Mouse (Mus musculus) forebrain, postnatal 0 days (tissue): ENCODE results near the gene Pum3. TPM values are rescaled to one million over a fixed set of nuclear protein-coding genes. Genes with fewer than 3 reads are reported as not detected.
A peak's percentile ranks its signal among the peaks of the same experiment; 100 is the strongest.

Experiments used
- ATAC-seq: fragments of 200-750 bp; cut with Nextera tagmentation; 2 replicates; pipeline ENCODE4 v1.8.0; 2017; ENCODE audit warnings: mild to moderate bottlenecking, moderate library complexity
- DNase-seq: peaks from one replicate; pipeline ENCODE4 v3.0.0-alpha.2; 2015
- H3K27ac ChIP-seq: fragments of 300-500 bp; sonication (generic); 2 replicates; pipeline ENCODE4 v1.5.1; 2014; ENCODE audit warnings: low read depth, mild to moderate bottlenecking, antibody characterized with exemption, low read length, moderate library complexity, mixed read lengths
- H3K27me3 ChIP-seq: fragments of 300-500 bp; sonication (generic); 2 replicates; pipeline ENCODE4 v1.6.1; 2014; ENCODE audit warnings: mild to moderate bottlenecking, low read length, mixed read lengths; ENCODE audit not compliant: insufficient read depth
- H3K36me3 ChIP-seq: fragments of 300-500 bp; sonication (generic); 2 replicates; pipeline ENCODE4 v1.6.1; 2014; ENCODE audit warnings: mild to moderate bottlenecking, moderate library complexity; ENCODE audit not compliant: insufficient read depth
- H3K4me1 ChIP-seq: fragments of 300-500 bp; sonication (generic); 2 replicates; pipeline ENCODE4 v1.6.1; 2014; ENCODE audit warnings: antibody characterized with exemption; ENCODE audit not compliant: insufficient read depth
- H3K4me2 ChIP-seq: fragments of 300-500 bp; sonication (generic); 2 replicates; pipeline ENCODE4 v1.6.1; 2014; ENCODE audit warnings: low read depth, mild to moderate bottlenecking, moderate library complexity
- H3K4me3 ChIP-seq: fragments of 300-500 bp; sonication (generic); 2 replicates; pipeline ENCODE4 v1.5.1; 2014; ENCODE audit warnings: low read depth, low read length, mixed read lengths
- H3K9ac ChIP-seq: fragments of 300-500 bp; sonication (generic); 2 replicates; pipeline ENCODE4 v1.6.1; 2014; ENCODE audit warnings: mild to moderate bottlenecking
- H3K9me3 ChIP-seq: fragments of 300-500 bp; sonication (generic); 2 replicates; pipeline ENCODE4 v1.6.1; 2016; ENCODE audit warnings: low read length
- CTCF ChIP-seq: sonication (generic); IDR thresholded peaks from 2 replicates; pipeline ENCODE4 v1.5.1; 2016; ENCODE audit warnings: antibody characterized with exemption, control low read depth, low read depth
- WGBS: fragments of 180-500 bp; shearing (Covaris S2); extraction: QIAGEN DNeasy Blood & Tissue Kit; methylation state at CpG from one replicate; pipeline ENCODE4 v1.1.7; 2014; 5-methylcytosine and 5-hydroxymethylcytosine counted together
- polyA plus RNA-seq: library from polyadenylated mRNA; unstranded; fragments of >200 nt; fragmentation: Nextera tagmentation; extraction: Ambion mirVana; gene quantifications from 2 replicates; pipeline ENCODE4 v1.2.1, GENCODE M21; 2015
- total RNA-seq: library from RNA; depleted of rRNA; stranded (reverse); fragments of >200 nt; gene quantifications from 2 replicates; pipeline ENCODE4 v1.2.3, GENCODE M21; 2014; rRNA removed

The Pum3 gene
- total RNA-seq, result 29.4 and 36.2 TPM in 2 replicates
- polyA plus RNA-seq, result 58.8 and 59.7 TPM in 2 replicates

GRCm38 (mm10) chr19:27429745-27430251 is at the start of gene Pum3:
Gene Pum3, minus strand, starts transcription at chr19:27429825.
- Histone ChIP-seq H3K4me3 (peak within 1 kb of the TSS; percentile 95), H3K4me2 (peak within 1 kb of the TSS; percentile 86), H3K4me1 (peaks cover 17% of the 10 kb centered on the region; the same call in 1 of the 2 replicates), H3K9ac (peak within 1 kb of the TSS; percentile 81), H3K9me3 (no peaks in the 10 kb centered on the region), H3K36me3 (peaks cover 7% of the 10 kb centered on the region), H3K27ac (peak within 1 kb of the TSS; percentile 95), H3K27me3 (no peaks in the 10 kb centered on the region)
- no peak for TF ChIP-seq CTCF
- 1% methylated on average over 40 of the region's 40 CpGs for WGBS
- peak; percentile 97 for ATAC-seq
- peak; percentile 99 for DNase-seq

GRCm38 (mm10) chr19:27466691-27467090 is 37.1 kb upstream of the Pum3 start:
- Histone ChIP-seq H3K9ac (no peak overlapping the region), H3K27me3 (no peaks in the 10 kb centered on the region), H3K4me2 (no peak overlapping the region), H3K9me3 (no peaks in the 10 kb centered on the region), H3K27ac (no peak overlapping the region), H3K4me1 (no peaks in the 10 kb centered on the region), H3K4me3 (no peak overlapping the region), H3K36me3 (no peaks in the 10 kb centered on the region)
- DNase-seq, result no peak
- ATAC-seq, result no peak
- WGBS, result 84% methylated on average over 4 of the region's 4 CpGs
- TF ChIP-seq CTCF, result no peak

GRCm38 (mm10) chr19:27462656-27463055 is 33.0 kb upstream of the Pum3 start:
- Histone ChIP-seq H3K27ac (no peak overlapping the region), H3K4me1 (no peaks in the 10 kb centered on the region), H3K27me3 (no peaks in the 10 kb centered on the region), H3K4me2 (no peak overlapping the region), H3K9me3 (no peaks in the 10 kb centered on the region), H3K9ac (no peak overlapping the region), H3K4me3 (no peak overlapping the region), H3K36me3 (no peaks in the 10 kb centered on the region)
- peak; percentile 64 for TF ChIP-seq CTCF
- peak; percentile 46 for DNase-seq
- no peak for ATAC-seq
- 57% methylated on average over 4 of the region's 4 CpGs for WGBS

- WGBS, result 14% methylated on average over 4 of the region's 4 CpGs
- Histone ChIP-seq H3K27ac (no peak overlapping the region), H3K27me3 (no peaks in the 10 kb centered on the region), H3K4me2 (no peak overlapping the region), H3K9ac (no peak overlapping the region), H3K9me3 (no peaks in the 10 kb centered on the region), H3K4me3 (no peak overlapping the region), H3K36me3 (no peaks in the 10 kb centered on the region), H3K4me1 (no peaks in the 10 kb centered on the region)
- TF ChIP-seq CTCF, result peak; percentile 94
- DNase-seq (peak; percentile 86), ATAC-seq (peak; percentile 82)
Measured at GRCm38 (mm10) chr19:27450458-27450857, 20.8 kb upstream of the Pum3 start.

- peak; percentile 84 for TF ChIP-seq CTCF
- H3K4me3 ChIP-seq, result no peak overlapping the region
- no peak overlapping the region for H3K4me2 ChIP-seq
- ATAC-seq (peak; percentile 78), DNase-seq (peak; percentile 84)
- H3K27ac ChIP-seq, result no peak overlapping the region
- H3K9ac ChIP-seq, result no peak overlapping the region
- H3K4me1 ChIP-seq, result no peaks in the 10 kb centered on the region
- H3K27me3 ChIP-seq, result no peaks in the 10 kb centered on the region
- 25% methylated on average over 7 of the region's 7 CpGs for WGBS
- H3K9me3 ChIP-seq, result no peaks in the 10 kb centered on the region
- H3K36me3 ChIP-seq, result no peaks in the 10 kb centered on the region
Measured at GRCm38 (mm10) chr19:27447515-27447914, 17.9 kb upstream of the Pum3 start.

- ATAC-seq, result no peak
- Histone ChIP-seq H3K4me1 (no peaks in the 10 kb centered on the region), H3K27ac (no peak overlapping the region), H3K27me3 (no peaks in the 10 kb centered on the region), H3K4me2 (no peak overlapping the region), H3K4me3 (no peak overlapping the region), H3K9me3 (no peaks in the 10 kb centered on the region), H3K36me3 (no peaks in the 10 kb centered on the region), H3K9ac (no peak overlapping the region)
- 81% methylated on average over 5 of the region's 5 CpGs for WGBS
- TF ChIP-seq CTCF, result no peak
- DNase-seq, result no peak
Measured at GRCm38 (mm10) chr19:27441106-27441505, 11.5 kb upstream of the Pum3 start.

GRCm38 (mm10) chr19:27437982-27438652 is 8.5 kb upstream of the Pum3 start:
- Histone ChIP-seq H3K4me3 (no peak overlapping the region), H3K4me1 (no peaks in the 10 kb centered on the region), H3K9me3 (no peaks in the 10 kb centered on the region), H3K27ac (no peak overlapping the region), H3K36me3 (no peaks in the 10 kb centered on the region), H3K4me2 (no peak overlapping the region), H3K9ac (no peak overlapping the region), H3K27me3 (no peaks in the 10 kb centered on the region)
- TF ChIP-seq CTCF, result no peak
- ATAC-seq (no peak), DNase-seq (no peak)
- WGBS, result 86% methylated on average over 10 of the region's 10 CpGs
